Mouse (Mus musculus) kidney, postnatal 0 days (tissue): Measurements from ENCODE around the gene Nav3. TPM values are rescaled to one million over a fixed set of nuclear protein-coding genes. Genes with fewer than 3 reads are reported as not detected.

ENCODE experiments used
- ATAC-seq: fragments of 200-750 bp; cut with Nextera tagmentation; replicated peaks from 2 replicates; pipeline ENCODE4 v1.8.0; 2017; ENCODE audit warnings: low read depth, moderate number of reproducible peaks, moderate TSS enrichment, moderate library complexity; ENCODE audit not compliant: low FRiP score
- DNase-seq: peaks from one replicate; pipeline ENCODE4 v3.0.0-alpha.2; 2016; ENCODE audit warnings: low spot score
- H3K27ac ChIP-seq: fragments of 300-500 bp; sonication (generic); 2 replicates; pipeline ENCODE4 v1.5.1; 2014; ENCODE audit warnings: mild to moderate bottlenecking
- H3K27me3 ChIP-seq: fragments of 300-500 bp; sonication (generic); 2 replicates; pipeline ENCODE4 v1.6.1; 2014; ENCODE audit warnings: low read length, mixed read lengths; ENCODE audit not compliant: insufficient read depth
- H3K36me3 ChIP-seq: fragments of 300-500 bp; sonication (generic); 2 replicates; pipeline ENCODE4 v1.6.1; 2014; ENCODE audit warnings: low read length, mixed read lengths; ENCODE audit not compliant: insufficient read depth
- H3K4me1 ChIP-seq: fragments of 300-500 bp; sonication (generic); replicated peaks from 2 replicates; pipeline ENCODE4 v1.6.1; 2014; ENCODE audit warnings: antibody characterized with exemption, low read length, mixed read lengths; ENCODE audit not compliant: insufficient read depth
- H3K4me2 ChIP-seq: fragments of 300-500 bp; sonication (generic); 2 replicates; pipeline ENCODE4 v1.6.1; 2014; ENCODE audit warnings: mild to moderate bottlenecking, low read length, moderate library complexity, mixed read lengths
- H3K4me3 ChIP-seq: fragments of 300-500 bp; sonication (generic); replicated peaks from 2 replicates; pipeline ENCODE4 v1.5.1; 2014; ENCODE audit warnings: low read depth, low read length
- H3K9ac ChIP-seq: fragments of 300-500 bp; sonication (generic); 2 replicates; pipeline ENCODE4 v1.6.1; 2014; ENCODE audit warnings: low read depth, low read length
- H3K9me3 ChIP-seq: fragments of 300-500 bp; sonication (generic); replicated peaks from 2 replicates; pipeline ENCODE4 v1.6.1; 2016; ENCODE audit warnings: low read length, inconsistent platforms, mixed read lengths
- CTCF ChIP-seq: IDR thresholded peaks from 2 replicates; pipeline ENCODE4 v1.5.1; 2016; ENCODE audit warnings: antibody characterized with exemption, low read depth, mild to moderate bottlenecking, moderate library complexity
- WGBS: fragments of 180-500 bp; shearing (Covaris S2); extraction: QIAGEN DNeasy Blood & Tissue Kit; methylation state at CpG from one replicate; pipeline ENCODE4 v1.1.7; 2014; 5-methylcytosine and 5-hydroxymethylcytosine counted together
- polyA plus RNA-seq: library from polyadenylated mRNA; unstranded; fragments of >200 nt; fragmentation: Nextera tagmentation; extraction: Ambion mirVana; gene quantifications from 2 replicates; pipeline ENCODE4 v1.2.1, GENCODE M21; 2015

The Nav3 gene
- polyA plus RNA-seq, 1 experiment from 2014 or later, result 6.0 TPM

- H3K27me3 ChIP-seq, result no peaks in the 10 kb centered on the region
- DNase-seq (no peak), ATAC-seq (no peak)
- H3K9ac ChIP-seq, result no peak overlapping the region
- no peak overlapping the region for H3K4me3 ChIP-seq
- WGBS, result 81% methylated on average over 5 of the region's 5 CpGs
- TF ChIP-seq CTCF, result no peak
- H3K4me1 ChIP-seq, result no peaks in the 10 kb centered on the region
- no peaks in the 10 kb centered on the region for H3K9me3 ChIP-seq
- no peaks in the 10 kb centered on the region for H3K36me3 ChIP-seq
- H3K4me2 ChIP-seq, result no peak overlapping the region
- no peak overlapping the region for H3K27ac ChIP-seq
These were observed 150.4 kb downstream of the Nav3 start for GRCm38 (mm10) chr10:110305609-110306008.

- no peak for DNase-seq
- no peaks in the 10 kb centered on the region for H3K36me3 ChIP-seq
- H3K4me3 ChIP-seq, result no peak overlapping the region
- 82% methylated on average over 10 of the region's 10 CpGs for WGBS
- H3K27me3 ChIP-seq, result no peaks in the 10 kb centered on the region
- ATAC-seq, result no peak
- H3K4me1 ChIP-seq, result no peaks in the 10 kb centered on the region
- no peak overlapping the region for H3K4me2 ChIP-seq
- no peak overlapping the region for H3K9ac ChIP-seq
- no peak overlapping the region for H3K27ac ChIP-seq
- no peaks in the 10 kb centered on the region for H3K9me3 ChIP-seq
- TF ChIP-seq CTCF, result no peak
These were observed 165.9 kb downstream of the Nav3 start for GRCm38 (mm10) chr10:110290016-110290623.

DNA sequence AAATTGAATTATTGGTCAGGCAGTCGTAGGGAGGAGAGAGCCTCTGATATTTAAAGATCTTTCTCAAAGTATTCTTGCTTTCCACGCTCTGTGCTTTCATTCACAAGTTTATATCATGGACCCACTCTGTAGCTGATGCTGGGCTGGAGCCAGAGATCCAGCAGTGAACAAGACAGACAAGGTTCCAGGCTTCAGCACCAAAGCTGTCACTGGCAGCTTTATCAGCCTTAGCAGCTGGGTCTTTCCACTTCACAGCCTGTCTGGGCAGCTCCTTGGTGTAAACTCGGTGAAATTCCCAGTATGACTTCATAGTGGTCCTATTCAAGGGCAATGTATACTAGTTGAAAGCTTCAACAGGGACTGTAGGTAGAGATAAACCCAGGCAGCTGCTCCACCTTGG, 172.1 kb downstream of the Nav3 start:
- no peaks in the 10 kb centered on the region for H3K27me3 ChIP-seq
- 63% methylated on average over 3 of the region's 3 CpGs for WGBS
- TF ChIP-seq CTCF, result no peak
- no peak overlapping the region for H3K4me3 ChIP-seq
- no peaks in the 10 kb centered on the region for H3K36me3 ChIP-seq
- ATAC-seq, result no peak
- H3K4me2 ChIP-seq, result no peak overlapping the region
- DNase-seq, result no peak
- no peaks in the 10 kb centered on the region for H3K9me3 ChIP-seq
- H3K27ac ChIP-seq, result no peak overlapping the region
- no peak overlapping the region for H3K9ac ChIP-seq
- no peaks in the 10 kb centered on the region for H3K4me1 ChIP-seq

DNA sequence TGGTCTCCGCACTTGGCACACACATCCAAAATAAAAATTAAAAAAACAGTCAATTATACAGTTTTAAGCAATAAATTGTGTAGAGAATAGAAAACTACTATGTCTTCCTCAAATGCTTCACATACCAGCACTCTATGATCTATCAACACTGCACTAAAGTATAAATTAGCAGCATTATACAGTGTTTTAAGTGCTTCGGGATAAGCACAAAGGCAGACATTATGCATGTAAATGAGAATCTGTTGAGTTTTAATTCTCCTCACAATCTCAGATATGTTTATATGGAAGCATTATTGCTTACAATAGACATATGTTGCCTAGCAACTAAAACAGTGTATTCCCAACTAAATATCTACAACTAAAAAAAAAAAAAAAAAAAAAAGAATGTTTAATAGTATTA, 183.2 kb downstream of the Nav3 start:
- WGBS, result 91% methylated on average over 2 of the region's 2 CpGs
- Histone ChIP-seq H3K9me3 (no peaks in the 10 kb centered on the region), H3K4me2 (no peak overlapping the region), H3K4me3 (no peak overlapping the region), H3K27ac (no peak overlapping the region), H3K4me1 (no peaks in the 10 kb centered on the region), H3K36me3 (no peaks in the 10 kb centered on the region), H3K27me3 (no peaks in the 10 kb centered on the region), H3K9ac (no peak overlapping the region)
- ATAC-seq (no peak), DNase-seq (no peak)
- no peak for TF ChIP-seq CTCF

- Histone ChIP-seq H3K4me1 (no peaks in the 10 kb centered on the region), H3K4me3 (no peak overlapping the region), H3K9me3 (no peaks in the 10 kb centered on the region), H3K27me3 (no peaks in the 10 kb centered on the region), H3K27ac (no peak overlapping the region), H3K9ac (no peak overlapping the region), H3K36me3 (no peaks in the 10 kb centered on the region), H3K4me2 (no peak overlapping the region)
- TF ChIP-seq CTCF, result no peak
- ATAC-seq, result no peak
- DNase-seq, result no peak
- 72% methylated on average over 1 of the region's 1 CpGs for WGBS
These were observed 185.4 kb downstream of the Nav3 start for GRCm38 (mm10) chr10:110270561-110270960.

- no peak for TF ChIP-seq CTCF
- ATAC-seq, result no peak
- no peaks in the 10 kb centered on the region for H3K36me3 ChIP-seq
- no peak overlapping the region for H3K4me3 ChIP-seq
- H3K4me1 ChIP-seq, result no peaks in the 10 kb centered on the region
- H3K9ac ChIP-seq, result no peak overlapping the region
- no peak overlapping the region for H3K27ac ChIP-seq
- no peaks in the 10 kb centered on the region for H3K9me3 ChIP-seq
- H3K4me2 ChIP-seq, result no peak overlapping the region
- DNase-seq, result no peak
- H3K27me3 ChIP-seq, result no peaks in the 10 kb centered on the region
- WGBS, result 83% methylated on average over 3 of the region's 3 CpGs
These were observed 213.9 kb downstream of the Nav3 start for GRCm38 (mm10) chr10:110242128-110242561.

GRCm38 (mm10) chr10:110240667-110241066, 215.3 kb downstream of the Nav3 start:
- H3K4me1 ChIP-seq, result no peaks in the 10 kb centered on the region
- H3K9me3 ChIP-seq, result no peaks in the 10 kb centered on the region
- no peak overlapping the region for H3K27ac ChIP-seq
- DNase-seq, result no peak
- H3K9ac ChIP-seq, result no peak overlapping the region
- no peaks in the 10 kb centered on the region for H3K27me3 ChIP-seq
- no peak for ATAC-seq
- no peak overlapping the region for H3K4me2 ChIP-seq
- 84% methylated on average over 3 of the region's 3 CpGs for WGBS
- H3K4me3 ChIP-seq, result no peak overlapping the region
- no peak for TF ChIP-seq CTCF
- no peaks in the 10 kb centered on the region for H3K36me3 ChIP-seq
